Mouse (Mus musculus) embryonic facial prominence, embryonic 11.5 days (tissue): ENCODE measurements at regions not wholly inside any gene's neighbourhood (a gene's known extent, or its start where the extent isn't known, plus 50 kb on each side); places are given as distances from the start of the nearest gene placed in this dataset.

ENCODE experiments used
- ATAC-seq: fragments of 200-750 bp; cut with Nextera tagmentation; replicated peaks from 2 replicates; pipeline ENCODE4 v1.8.0; 2017; ENCODE audit warnings: low read depth; ENCODE audit not compliant: insufficient number of reproducible peaks, low FRiP score, low TSS enrichment
- DNase-seq: peaks from one replicate; pipeline ENCODE4 v3.0.0-alpha.2; 2015; ENCODE audit warnings: low spot score
- H3K27ac ChIP-seq: fragments of 300-500 bp; sonication (generic); replicated peaks from 2 replicates; pipeline ENCODE4 v1.5.1; 2014; ENCODE audit warnings: mild to moderate bottlenecking, low read depth, low read length, control low read depth
- H3K27me3 ChIP-seq: fragments of 300-500 bp; sonication (generic); 2 replicates; pipeline ENCODE4 v1.6.1; 2014; ENCODE audit warnings: mild to moderate bottlenecking, low read length, moderate library complexity, mixed read lengths; ENCODE audit not compliant: control insufficient read depth, insufficient read depth
- H3K36me3 ChIP-seq: fragments of 300-500 bp; sonication (generic); replicated peaks from 2 replicates; pipeline ENCODE4 v1.6.1; 2014; ENCODE audit warnings: low read depth, mild to moderate bottlenecking, low read length, moderate library complexity, mixed read lengths; ENCODE audit not compliant: control insufficient read depth, insufficient read depth
- H3K4me1 ChIP-seq: fragments of 300-500 bp; sonication (generic); 2 replicates; pipeline ENCODE4 v1.6.1; 2014; ENCODE audit warnings: low read length, mixed read lengths; ENCODE audit not compliant: control insufficient read depth, insufficient read depth
- H3K4me2 ChIP-seq: fragments of 300-500 bp; sonication (generic); 2 replicates; pipeline ENCODE4 v1.6.1; 2014; ENCODE audit warnings: low read depth, mild to moderate bottlenecking, control low read depth, low read length, moderate library complexity
- H3K4me3 ChIP-seq: fragments of 300-500 bp; sonication (generic); 2 replicates; pipeline ENCODE4 v1.5.1; 2014; ENCODE audit warnings: low read depth, low read length, control low read depth
- H3K9ac ChIP-seq: fragments of 300-500 bp; sonication (generic); replicated peaks from 2 replicates; pipeline ENCODE4 v1.6.1; 2014; ENCODE audit warnings: mild to moderate bottlenecking, control low read depth, low read length
- H3K9me3 ChIP-seq: fragments of 300-500 bp; sonication (generic); replicated peaks from 2 replicates; pipeline ENCODE4 v1.6.1; 2016; ENCODE audit warnings: mild to moderate bottlenecking, low read length, inconsistent platforms, mixed read lengths; ENCODE audit not compliant: control insufficient read depth
- WGBS: fragments of 180-500 bp; shearing (Covaris S2); extraction: QIAGEN DNeasy Blood & Tissue Kit; methylation state at CpG from one replicate; pipeline ENCODE4 v1.1.7; 2014; 5-methylcytosine and 5-hydroxymethylcytosine counted together

DNA sequence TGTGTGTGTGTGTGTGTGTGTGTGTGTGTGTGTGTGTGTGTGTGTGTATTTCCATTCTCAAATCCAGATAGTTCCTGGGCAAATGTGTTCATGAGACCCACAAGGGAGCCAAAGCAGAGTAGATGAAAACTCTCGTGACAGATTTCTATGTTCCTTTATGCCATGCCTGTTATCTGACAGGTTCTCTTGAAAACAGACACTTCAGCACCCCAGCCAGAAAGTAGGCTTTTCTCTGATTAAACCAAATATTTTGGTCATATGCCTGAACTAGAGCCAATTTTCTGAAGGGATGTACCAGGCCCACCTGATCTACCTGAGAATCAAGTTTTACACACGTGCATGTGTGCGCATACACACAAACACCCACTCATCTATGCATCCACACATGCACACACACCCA, 95.5 kb downstream of the Psat1 start:
- Histone ChIP-seq H3K27me3 (no peaks in the 10 kb centered on the region), H3K4me3 (no peak overlapping the region), H3K9me3 (no peaks in the 10 kb centered on the region), H3K4me1 (no peaks in the 10 kb centered on the region), H3K9ac (no peak overlapping the region), H3K27ac (no peak overlapping the region), H3K4me2 (no peak overlapping the region), H3K36me3 (no peaks in the 10 kb centered on the region)
- DNase-seq, result no peak
- 95% methylated on average over 3 of the region's 3 CpGs for WGBS
- ATAC-seq, result no peak

DNA sequence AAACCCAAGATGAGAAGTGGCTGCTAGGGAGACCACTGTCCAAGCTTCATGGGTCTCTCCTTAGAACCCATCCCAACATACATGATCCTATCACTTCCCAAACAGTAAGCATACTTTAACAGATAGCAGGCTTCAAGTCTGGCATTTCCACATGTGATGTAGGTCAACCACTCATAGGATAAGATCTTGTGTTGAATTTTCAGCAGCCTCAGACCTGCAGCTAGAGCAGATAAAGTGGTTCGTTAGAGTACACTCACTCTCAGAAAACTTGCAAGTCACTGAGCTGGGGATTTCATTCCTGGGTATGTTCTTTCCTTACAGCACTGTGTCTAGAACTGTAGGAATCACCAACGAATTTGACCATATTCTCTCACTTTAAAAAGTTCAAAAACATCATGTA, 96.4 kb downstream of the Psat1 start:
- Histone ChIP-seq H3K27me3 (no peaks in the 10 kb centered on the region), H3K27ac (no peak overlapping the region), H3K36me3 (no peaks in the 10 kb centered on the region), H3K4me2 (no peak overlapping the region), H3K4me3 (no peak overlapping the region), H3K9me3 (no peaks in the 10 kb centered on the region), H3K9ac (no peak overlapping the region), H3K4me1 (no peaks in the 10 kb centered on the region)
- no peak for DNase-seq
- WGBS, result 60% methylated on average over 2 of the region's 2 CpGs
- ATAC-seq, result no peak

GRCm38 (mm10) chr19:15849235-15849634, 97.9 kb downstream of the Psat1 start:
- Histone ChIP-seq H3K9ac (no peak overlapping the region), H3K36me3 (no peaks in the 10 kb centered on the region), H3K4me1 (no peaks in the 10 kb centered on the region), H3K4me2 (no peak overlapping the region), H3K27ac (no peak overlapping the region), H3K27me3 (no peaks in the 10 kb centered on the region), H3K9me3 (no peaks in the 10 kb centered on the region), H3K4me3 (no peak overlapping the region)
- no peak for DNase-seq
- ATAC-seq, result no peak
- 88% methylated on average over 4 of the region's 4 CpGs for WGBS

GRCm38 (mm10) chr19:15838327-15838726, 108.8 kb downstream of the Psat1 start:
- no peak overlapping the region for H3K4me2 ChIP-seq
- DNase-seq, result peak; percentile 6
- H3K4me1 ChIP-seq, result no peaks in the 10 kb centered on the region
- ATAC-seq, result no peak
- H3K27me3 ChIP-seq, result no peaks in the 10 kb centered on the region
- H3K9ac ChIP-seq, result no peak overlapping the region
- H3K36me3 ChIP-seq, result no peaks in the 10 kb centered on the region
- H3K9me3 ChIP-seq, result no peaks in the 10 kb centered on the region
- no peak overlapping the region for H3K27ac ChIP-seq
- H3K4me3 ChIP-seq, result no peak overlapping the region
- WGBS, result 51% methylated on average over 5 of the region's 5 CpGs

- no peaks in the 10 kb centered on the region for H3K9me3 ChIP-seq
- no peaks in the 10 kb centered on the region for H3K4me1 ChIP-seq
- H3K4me2 ChIP-seq, result no peak overlapping the region
- no peaks in the 10 kb centered on the region for H3K27me3 ChIP-seq
- ATAC-seq (no peak), DNase-seq (no peak)
- 46% methylated on average over 1 of the region's 1 CpGs for WGBS
- no peak overlapping the region for H3K9ac ChIP-seq
- H3K27ac ChIP-seq, result no peak overlapping the region
- H3K36me3 ChIP-seq, result no peaks in the 10 kb centered on the region
- no peak overlapping the region for H3K4me3 ChIP-seq
Measured at GRCm38 (mm10) chr19:15837715-15838175, 109.4 kb downstream of the Psat1 start.

DNA sequence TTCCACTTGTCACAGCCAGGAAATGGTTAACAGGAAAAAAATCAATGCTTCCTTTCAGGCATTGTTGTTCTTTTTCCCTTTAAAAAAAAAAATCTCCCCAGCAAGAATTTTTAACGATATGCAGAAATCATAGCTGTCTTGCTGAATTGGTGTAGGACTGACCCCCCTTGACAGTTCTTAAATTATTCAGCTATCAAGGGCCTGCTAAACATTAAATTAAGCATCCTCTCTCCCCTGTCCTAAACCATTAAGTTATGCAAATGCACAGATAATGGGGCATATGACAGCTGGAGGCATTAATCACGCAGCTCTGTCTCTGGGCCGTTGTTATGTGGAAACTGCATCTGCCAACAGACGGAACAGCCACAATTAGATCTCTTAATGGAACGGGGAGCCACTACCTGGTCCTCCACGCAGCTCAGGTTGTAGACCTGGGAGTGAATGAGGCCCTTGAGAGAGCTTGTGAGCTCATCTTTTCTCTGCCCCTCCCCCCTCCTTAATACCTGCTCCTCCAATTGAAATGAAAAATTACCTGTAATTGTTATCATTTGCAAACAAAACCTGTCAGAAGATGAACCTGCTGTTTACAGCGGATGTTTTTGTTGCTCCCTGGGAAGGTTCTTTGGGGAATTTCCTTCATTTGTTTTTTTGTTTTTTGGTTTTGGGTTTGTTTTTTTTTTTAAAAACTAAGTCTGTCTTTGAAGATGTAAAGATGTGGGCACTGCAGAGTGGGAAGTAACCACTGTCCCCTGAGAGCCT, 110.0 kb downstream of the Psat1 start:
- no peak overlapping the region for H3K9ac ChIP-seq
- no peak overlapping the region for H3K4me3 ChIP-seq
- no peaks in the 10 kb centered on the region for H3K27me3 ChIP-seq
- DNase-seq (peak; percentile 23), ATAC-seq (0 out of 2 replicates have a peak, but pooled peaks have one; percentile 56)
- no peak overlapping the region for H3K4me2 ChIP-seq
- no peaks in the 10 kb centered on the region for H3K36me3 ChIP-seq
- no peaks in the 10 kb centered on the region for H3K9me3 ChIP-seq
- WGBS, result 26% methylated on average over 7 of the region's 7 CpGs
- H3K4me1 ChIP-seq, result no peaks in the 10 kb centered on the region
- no peak overlapping the region for H3K27ac ChIP-seq

- no peaks in the 10 kb centered on the region for H3K36me3 ChIP-seq
- 50% methylated on average over 7 of the region's 7 CpGs for WGBS
- no peak overlapping the region for H3K4me3 ChIP-seq
- DNase-seq, result no peak
- no peaks in the 10 kb centered on the region for H3K4me1 ChIP-seq
- H3K9ac ChIP-seq, result no peak overlapping the region
- no peaks in the 10 kb centered on the region for H3K9me3 ChIP-seq
- no peak overlapping the region for H3K4me2 ChIP-seq
- H3K27ac ChIP-seq, result no peak overlapping the region
- no peak for ATAC-seq
- no peaks in the 10 kb centered on the region for H3K27me3 ChIP-seq
Measured at GRCm38 (mm10) chr19:15836201-15836955, 110.8 kb downstream of the Psat1 start.

GRCm38 (mm10) chr19:15830385-15830784, 116.8 kb downstream of the Psat1 start:
- H3K4me2 ChIP-seq, result no peak overlapping the region

More at GRCm38 (mm10) chr19:15830385-15830784, 116.8 kb downstream of the Psat1 start:
- H3K27me3 ChIP-seq, result no peaks in the 10 kb centered on the region
- no peaks in the 10 kb centered on the region for H3K4me1 ChIP-seq
- H3K9me3 ChIP-seq, result no peaks in the 10 kb centered on the region
- no peaks in the 10 kb centered on the region for H3K36me3 ChIP-seq
- ATAC-seq (no peak), DNase-seq (no peak)
- no peak overlapping the region for H3K9ac ChIP-seq
- H3K4me3 ChIP-seq, result no peak overlapping the region
- no peak overlapping the region for H3K27ac ChIP-seq
